Mouse (Mus musculus) lung, adult 2 months (tissue): ENCODE results near the gene Gm20388.

Experiments
- CTCF ChIP-seq: fragments of 200-500 bp; IDR thresholded peaks from 2 replicates; pipeline ENCODE4 v1.5.1; 2011; ENCODE audit warnings: mild to moderate bottlenecking, low read length, control low read depth; ENCODE audit not compliant: insufficient read depth
- POLR2A ChIP-seq: fragments of 200-500 bp; IDR thresholded peaks from 2 replicates; pipeline ENCODE4 v1.6.1; 2011; ENCODE audit warnings: low read depth, mild to moderate bottlenecking, control low read depth, low read length, borderline replicate concordance; ENCODE audit errors: extremely low read depth

DNA sequence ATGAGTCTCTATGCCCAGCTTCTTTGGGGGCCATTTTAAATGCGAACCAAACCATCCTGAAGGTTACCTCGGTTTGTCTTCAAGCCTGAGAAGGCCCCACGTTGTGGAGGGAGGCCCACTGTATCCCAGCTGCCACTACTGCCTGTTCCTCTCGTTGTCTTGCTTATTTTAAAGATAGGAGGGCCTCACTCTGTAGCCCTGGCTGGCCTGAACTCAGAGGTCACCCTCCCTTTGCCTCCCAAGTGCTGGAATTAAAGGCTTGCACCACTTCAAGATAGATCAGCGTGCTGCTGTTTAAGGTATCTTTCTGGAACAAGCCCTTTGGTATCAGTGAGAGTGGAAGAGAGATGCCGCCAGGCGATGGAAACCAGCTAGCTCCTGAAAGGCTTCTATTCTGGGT, 4078.5 kb downstream of the Gm20388 start:
- no peak for TF ChIP-seq CTCF
- TF ChIP-seq POLR2A, result no peak
